Mouse (Mus musculus) B cell, adult 2 months (primary cell): Measurements from ENCODE around the gene Zfyve16.

ENCODE experiments used
- DNase-seq, 2 experiments: peaks; one replicate each; pipeline ENCODE4 v3.0.0; 2022

The Zfyve16 gene

GRCm38 (mm10) chr13:92464698-92465097, 66.0 kb downstream of the Zfyve16 start:
- DNase-seq, result no peak

GRCm38 (mm10) chr13:92446872-92447271, 83.8 kb downstream of the Zfyve16 start:
- no peak for DNase-seq

- no peak for DNase-seq
Measured at GRCm38 (mm10) chr13:92440286-92440685, 90.4 kb downstream of the Zfyve16 start.

GRCm38 (mm10) chr13:92438656-92439055, 92.0 kb downstream of the Zfyve16 start:
- DNase-seq, result no peak
